Mouse (Mus musculus): ENCODE measurements at regions not wholly inside any gene's neighbourhood (a gene's known extent, or its start where the extent isn't known, plus 50 kb on each side); places are given as distances from the start of the nearest gene placed in this dataset.

- Histone ChIP-seq H3K36me3 (replicated peaks; ENCODE audit: control insufficient read depth, insufficient read depth, low read depth) (no peaks in the 10 kb centered on the region), H3K27me3 (ENCODE audit: control insufficient read depth, insufficient read depth, low read length) (no peaks in the 10 kb centered on the region), H3K9me3 (ENCODE audit: control insufficient read depth, low read length) (no peaks in the 10 kb centered on the region), H3K4me1 (replicated peaks; ENCODE audit: control insufficient read depth in 2 of 2, insufficient read depth in 2 of 2, low read length in 1 of 2) (no peaks in the 10 kb centered on the region), H3K4me2 (ENCODE audit: low read depth) (no peak overlapping the region), H3K4me3 (ENCODE audit: insufficient read depth in 1 of 2, low read depth in 2 of 2, low read length in 2 of 2) (no peak overlapping the region), H3K27ac (no peak overlapping the region), H3K9ac (replicated peaks) (no peak overlapping the region)
- no peak for DNase-seq (ENCODE audit: low read depth in 3 of 3, low spot score in 3 of 3)
- TF ChIP-seq EP300 (IDR thresholded peaks at IDR 0.05; ENCODE audit: low read depth) = no peak
- TF ChIP-seq CTCF (IDR thresholded peaks at IDR 0.05; ENCODE audit: low read depth) = no peak
- WGBS (ENCODE audit: insufficient replicate concordance) = 70% methylated on average over 5 of the region's 5 CpGs
- ATAC-seq (ENCODE audit: insufficient read depth) = no peak
Observed at GRCm38 (mm10) chr9:68486646-68487045, 166.9 kb upstream of the Rora start.

- Histone ChIP-seq H3K27ac (no peak overlapping the region), H3K36me3 (replicated peaks; ENCODE audit: control insufficient read depth, insufficient read depth, low read depth) (no peaks in the 10 kb centered on the region), H3K9me3 (ENCODE audit: control insufficient read depth, low read length) (no peaks in the 10 kb centered on the region), H3K4me2 (ENCODE audit: low read depth) (no peak overlapping the region), H3K9ac (replicated peaks) (no peak overlapping the region), H3K4me3 (ENCODE audit: insufficient read depth in 1 of 2, low read depth in 2 of 2, low read length in 2 of 2) (no peak overlapping the region), H3K4me1 (replicated peaks; ENCODE audit: control insufficient read depth in 2 of 2, insufficient read depth in 2 of 2, low read length in 1 of 2) (no peaks in the 10 kb centered on the region), H3K27me3 (ENCODE audit: control insufficient read depth, insufficient read depth, low read length) (no peaks in the 10 kb centered on the region)
- WGBS (ENCODE audit: insufficient replicate concordance) = 63% methylated on average over 2 of the region's 2 CpGs
- ATAC-seq (ENCODE audit: insufficient read depth) (no peak), DNase-seq (ENCODE audit: low read depth in 3 of 3, low spot score in 3 of 3) (no peak)
- TF ChIP-seq CTCF (IDR thresholded peaks at IDR 0.05; ENCODE audit: low read depth) = no peak
- no peak for TF ChIP-seq EP300 (IDR thresholded peaks at IDR 0.05; ENCODE audit: low read depth)
Observed at GRCm38 (mm10) chr9:68491151-68491550, 162.4 kb upstream of the Rora start.

GRCm38 (mm10) chr9:68521218-68521617 is 132.4 kb upstream of the Rora start:
- 53% methylated on average over 5 of the region's 5 CpGs for WGBS (ENCODE audit: insufficient replicate concordance)
- Histone ChIP-seq H3K27me3 (ENCODE audit: control insufficient read depth, insufficient read depth, low read length) (no peaks in the 10 kb centered on the region), H3K9me3 (ENCODE audit: control insufficient read depth, low read length) (no peaks in the 10 kb centered on the region), H3K4me3 (ENCODE audit: insufficient read depth in 1 of 2, low read depth in 2 of 2, low read length in 2 of 2) (no peak overlapping the region), H3K27ac (no peak overlapping the region), H3K4me1 (replicated peaks; ENCODE audit: control insufficient read depth in 2 of 2, insufficient read depth in 2 of 2, low read length in 1 of 2) (no peaks in the 10 kb centered on the region), H3K4me2 (ENCODE audit: low read depth) (no peak overlapping the region), H3K36me3 (replicated peaks; ENCODE audit: control insufficient read depth, insufficient read depth, low read depth) (no peaks in the 10 kb centered on the region), H3K9ac (replicated peaks) (no peak overlapping the region)
- no peak for DNase-seq (ENCODE audit: low read depth in 3 of 3, low spot score in 3 of 3)
- ATAC-seq (ENCODE audit: insufficient read depth) = no peak
- TF ChIP-seq EP300 (IDR thresholded peaks at IDR 0.05; ENCODE audit: low read depth) = no peak
- TF ChIP-seq CTCF (IDR thresholded peaks at IDR 0.05; ENCODE audit: low read depth) = no peak

- no peaks in the 10 kb centered on the region for H3K4me1 ChIP-seq (replicated peaks; ENCODE audit: control insufficient read depth in 2 of 2, insufficient read depth in 2 of 2, low read length in 1 of 2)
- no peaks in the 10 kb centered on the region for H3K27me3 ChIP-seq (ENCODE audit: control insufficient read depth, insufficient read depth, low read length)
- ATAC-seq (ENCODE audit: insufficient read depth) = no peak
- no peak overlapping the region for H3K4me2 ChIP-seq (ENCODE audit: low read depth)
- no peak overlapping the region for H3K27ac ChIP-seq
- WGBS (ENCODE audit: insufficient replicate concordance) = 52% methylated on average over 14 of the region's 14 CpGs
- no peak for DNase-seq (ENCODE audit: low read depth in 3 of 3, low spot score in 3 of 3)
- no peaks in the 10 kb centered on the region for H3K36me3 ChIP-seq (replicated peaks; ENCODE audit: control insufficient read depth, insufficient read depth, low read depth)
- TF ChIP-seq CTCF (IDR thresholded peaks at IDR 0.05; ENCODE audit: low read depth) = no peak
- no peak for TF ChIP-seq EP300 (IDR thresholded peaks at IDR 0.05; ENCODE audit: low read depth)
- H3K9ac ChIP-seq (replicated peaks) = no peak overlapping the region
- H3K9me3 ChIP-seq (ENCODE audit: control insufficient read depth, low read length) = no peaks in the 10 kb centered on the region
- no peak overlapping the region for H3K4me3 ChIP-seq (ENCODE audit: insufficient read depth in 1 of 2, low read depth in 2 of 2, low read length in 2 of 2)
Observed at GRCm38 (mm10) chr9:68561767-68562552, 91.6 kb upstream of the Rora start.

GRCm38 (mm10) chr9:68563206-68563605 is 90.4 kb upstream of the Rora start:
- H3K9me3 ChIP-seq (ENCODE audit: control insufficient read depth, low read length) = no peaks in the 10 kb centered on the region
- no peaks in the 10 kb centered on the region for H3K36me3 ChIP-seq (replicated peaks; ENCODE audit: control insufficient read depth, insufficient read depth, low read depth)
- H3K4me1 ChIP-seq (replicated peaks; ENCODE audit: control insufficient read depth in 2 of 2, insufficient read depth in 2 of 2, low read length in 1 of 2) = no peaks in the 10 kb centered on the region
- no peak for DNase-seq (ENCODE audit: low read depth in 3 of 3, low spot score in 3 of 3)
- H3K4me3 ChIP-seq (ENCODE audit: insufficient read depth in 1 of 2, low read depth in 2 of 2, low read length in 2 of 2) = no peak overlapping the region
- H3K9ac ChIP-seq (replicated peaks) = no peak overlapping the region
- TF ChIP-seq CTCF (IDR thresholded peaks at IDR 0.05; ENCODE audit: low read depth) (no peak), EP300 (IDR thresholded peaks at IDR 0.05; ENCODE audit: low read depth) (no peak)
- WGBS (ENCODE audit: insufficient replicate concordance) = 52% methylated on average over 4 of the region's 4 CpGs
- H3K4me2 ChIP-seq (ENCODE audit: low read depth) = no peak overlapping the region
- no peaks in the 10 kb centered on the region for H3K27me3 ChIP-seq (ENCODE audit: control insufficient read depth, insufficient read depth, low read length)
- no peak for ATAC-seq (ENCODE audit: insufficient read depth)
- H3K27ac ChIP-seq = no peak overlapping the region

Measured in liver, embryonic 14.5 days (tissue).